Mouse (Mus musculus) heart, embryonic 12.5 days (tissue): ENCODE measurements at regions not wholly inside any gene's neighbourhood (a gene's known extent, or its start where the extent isn't known, plus 50 kb on each side); places are given as distances from the start of the nearest gene placed in this dataset.

Experiments used
- ATAC-seq: fragments of 200-750 bp; cut with Nextera tagmentation; 2 replicates; pipeline ENCODE4 v1.8.0; 2017; ENCODE audit warnings: moderate TSS enrichment, moderate library complexity; ENCODE audit not compliant: insufficient number of reproducible peaks, low FRiP score
- H3K27ac ChIP-seq: fragments of 300-500 bp; sonication (generic); 2 replicates; pipeline ENCODE4 v1.5.1; 2016; ENCODE audit warnings: mild to moderate bottlenecking, moderate library complexity; ENCODE audit not compliant: poor library complexity, severe bottlenecking
- H3K27me3 ChIP-seq: fragments of 300-500 bp; sonication (generic); replicated peaks from 2 replicates; pipeline ENCODE4 v1.6.1; 2016; ENCODE audit warnings: mild to moderate bottlenecking, moderate library complexity
- H3K36me3 ChIP-seq: fragments of 300-500 bp; sonication (generic); 2 replicates; pipeline ENCODE4 v1.6.1; 2016; ENCODE audit warnings: mild to moderate bottlenecking, moderate library complexity
- H3K4me1 ChIP-seq: fragments of 300-500 bp; sonication (generic); replicated peaks from 2 replicates; pipeline ENCODE4 v1.6.1; 2016; ENCODE audit warnings: mild to moderate bottlenecking
- H3K4me2 ChIP-seq: fragments of 300-500 bp; sonication (generic); 2 replicates; pipeline ENCODE4 v1.6.1; 2016; ENCODE audit warnings: mild to moderate bottlenecking, moderate library complexity
- H3K4me3 ChIP-seq: fragments of 300-500 bp; sonication (generic); 2 replicates; pipeline ENCODE4 v1.5.1; 2016; ENCODE audit warnings: mild to moderate bottlenecking
- H3K9ac ChIP-seq: fragments of 300-500 bp; sonication (generic); 2 replicates; pipeline ENCODE4 v1.6.1; 2016; ENCODE audit warnings: mild to moderate bottlenecking, moderate library complexity
- H3K9me3 ChIP-seq: fragments of 300-500 bp; sonication (generic); replicated peaks from 2 replicates; pipeline ENCODE4 v1.6.1; 2016; ENCODE audit warnings: mild to moderate bottlenecking, moderate library complexity
- WGBS: fragments of 180-500 bp; shearing (Covaris S2); methylation state at CpG from one replicate; pipeline ENCODE4 v1.1.7; 2016; 5-methylcytosine and 5-hydroxymethylcytosine counted together

GRCm38 (mm10) chr17:49250726-49251537 is 177.2 kb upstream of the Mocs1 start:
- Histone ChIP-seq H3K27me3 (peaks cover 14% of the 10 kb centered on the region; the same call in 1 of the 2 replicates), H3K9me3 (0 out of 2 replicates have a peak, but pooled peaks cover under 1% of the 10 kb centered on the region), H3K27ac (no peak overlapping the region), H3K4me2 (no peak overlapping the region), H3K4me3 (no peak overlapping the region), H3K4me1 (no peaks in the 10 kb centered on the region), H3K36me3 (no peaks in the 10 kb centered on the region), H3K9ac (no peak overlapping the region)
- no peak for ATAC-seq
- WGBS, result 53% methylated on average over 8 of the region's 8 CpGs

GRCm38 (mm10) chr17:49252271-49252670 is 175.9 kb upstream of the Mocs1 start:
- no peak overlapping the region for H3K27ac ChIP-seq
- H3K9me3 ChIP-seq, result no peaks in the 10 kb centered on the region
- ATAC-seq, result no peak
- 71% methylated on average over 3 of the region's 3 CpGs for WGBS
- H3K27me3 ChIP-seq, result peaks cover 14% of the 10 kb centered on the region; the same call in 1 of the 2 replicates
- H3K4me1 ChIP-seq, result no peaks in the 10 kb centered on the region
- no peaks in the 10 kb centered on the region for H3K36me3 ChIP-seq
- H3K9ac ChIP-seq, result no peak overlapping the region
- H3K4me3 ChIP-seq, result no peak overlapping the region
- no peak overlapping the region for H3K4me2 ChIP-seq

- Histone ChIP-seq H3K9me3 (peaks cover 8% of the 10 kb centered on the region; the same call in 1 of the 2 replicates), H3K27ac (no peak overlapping the region), H3K36me3 (no peaks in the 10 kb centered on the region), H3K4me3 (no peak overlapping the region), H3K27me3 (peaks cover 10% of the 10 kb centered on the region; the same call in 1 of the 2 replicates), H3K9ac (no peak overlapping the region), H3K4me1 (no peaks in the 10 kb centered on the region), H3K4me2 (no peak overlapping the region)
- ATAC-seq, result no peak
Observed at GRCm38 (mm10) chr17:49258496-49258895, 169.7 kb upstream of the Mocs1 start.

GRCm38 (mm10) chr17:49262394-49262793 is 165.8 kb upstream of the Mocs1 start:
- Histone ChIP-seq H3K4me1 (no peaks in the 10 kb centered on the region), H3K36me3 (no peaks in the 10 kb centered on the region), H3K4me3 (no peak overlapping the region), H3K27me3 (no peaks in the 10 kb centered on the region; the same call in 1 of the 2 replicates), H3K27ac (no peak overlapping the region), H3K9ac (no peak overlapping the region), H3K9me3 (peaks cover 8% of the 10 kb centered on the region; the same call in 1 of the 2 replicates), H3K4me2 (no peak overlapping the region)
- no peak for ATAC-seq
- WGBS, result 76% methylated on average over 4 of the region's 4 CpGs

- no peak overlapping the region for H3K9ac ChIP-seq
- WGBS, result 79% methylated on average over 4 of the region's 4 CpGs
- no peak for ATAC-seq
- no peaks in the 10 kb centered on the region for H3K4me1 ChIP-seq
- H3K4me2 ChIP-seq, result no peak overlapping the region
- no peak overlapping the region for H3K27ac ChIP-seq
- H3K9me3 ChIP-seq, result no peaks in the 10 kb centered on the region
- H3K27me3 ChIP-seq, result no peaks in the 10 kb centered on the region; the same call in 1 of the 2 replicates
- H3K4me3 ChIP-seq, result no peak overlapping the region
- H3K36me3 ChIP-seq, result no peaks in the 10 kb centered on the region
Observed at GRCm38 (mm10) chr17:49266343-49266742, 161.8 kb upstream of the Mocs1 start.

- no peak overlapping the region for H3K4me3 ChIP-seq
- H3K9ac ChIP-seq, result no peak overlapping the region
- WGBS, result 73% methylated on average over 7 of the region's 7 CpGs
- H3K4me1 ChIP-seq, result no peaks in the 10 kb centered on the region
- H3K9me3 ChIP-seq, result no peaks in the 10 kb centered on the region
- H3K4me2 ChIP-seq, result no peak overlapping the region
- peaks cover 5% of the 10 kb centered on the region; the same call in 1 of the 2 replicates for H3K27me3 ChIP-seq
- H3K27ac ChIP-seq, result no peak overlapping the region
- no peaks in the 10 kb centered on the region for H3K36me3 ChIP-seq
- no peak for ATAC-seq
Observed at GRCm38 (mm10) chr17:49269943-49270342, 158.2 kb upstream of the Mocs1 start.

GRCm38 (mm10) chr17:49272661-49273448 is 155.3 kb upstream of the Mocs1 start:
- Histone ChIP-seq H3K4me3 (no peak overlapping the region), H3K27me3 (peaks cover 11% of the 10 kb centered on the region), H3K4me1 (no peaks in the 10 kb centered on the region), H3K4me2 (no peak overlapping the region), H3K9me3 (no peaks in the 10 kb centered on the region), H3K36me3 (no peaks in the 10 kb centered on the region), H3K27ac (no peak overlapping the region), H3K9ac (no peak overlapping the region)
- ATAC-seq, result no peak
- 61% methylated on average over 11 of the region's 11 CpGs for WGBS

- Histone ChIP-seq H3K27me3 (peaks cover 11% of the 10 kb centered on the region), H3K27ac (no peak overlapping the region), H3K36me3 (no peaks in the 10 kb centered on the region), H3K4me3 (no peak overlapping the region), H3K4me1 (no peaks in the 10 kb centered on the region), H3K9me3 (no peaks in the 10 kb centered on the region), H3K4me2 (no peak overlapping the region), H3K9ac (no peak overlapping the region)
- ATAC-seq, result no peak
- 74% methylated on average over 3 of the region's 3 CpGs for WGBS
Observed at GRCm38 (mm10) chr17:49274936-49275335, 153.2 kb upstream of the Mocs1 start.

GRCm38 (mm10) chr17:49275421-49275820 is 152.7 kb upstream of the Mocs1 start:
- Histone ChIP-seq H3K27ac (no peak overlapping the region), H3K9ac (no peak overlapping the region), H3K4me3 (no peak overlapping the region), H3K4me2 (no peak overlapping the region), H3K27me3 (peaks cover 11% of the 10 kb centered on the region), H3K9me3 (no peaks in the 10 kb centered on the region), H3K4me1 (no peaks in the 10 kb centered on the region), H3K36me3 (no peaks in the 10 kb centered on the region)
- no peak for ATAC-seq
- 77% methylated on average over 2 of the region's 2 CpGs for WGBS

GRCm38 (mm10) chr17:49275916-49276315 is 152.2 kb upstream of the Mocs1 start:
- Histone ChIP-seq H3K36me3 (no peaks in the 10 kb centered on the region), H3K4me3 (no peak overlapping the region), H3K27ac (no peak overlapping the region), H3K9me3 (no peaks in the 10 kb centered on the region), H3K9ac (no peak overlapping the region), H3K27me3 (peaks cover 11% of the 10 kb centered on the region), H3K4me1 (no peaks in the 10 kb centered on the region), H3K4me2 (no peak overlapping the region)
- 88% methylated on average over 2 of the region's 2 CpGs for WGBS
- ATAC-seq, result no peak

- 78% methylated on average over 8 of the region's 8 CpGs for WGBS
Observed at GRCm38 (mm10) chr17:49278541-49278940, 149.6 kb upstream of the Mocs1 start.

More at GRCm38 (mm10) chr17:49278541-49278940, 149.6 kb upstream of the Mocs1 start:
- H3K4me3 ChIP-seq, result no peak overlapping the region
- H3K27ac ChIP-seq, result no peak overlapping the region
- H3K4me2 ChIP-seq, result no peak overlapping the region
- H3K36me3 ChIP-seq, result no peaks in the 10 kb centered on the region
- H3K27me3 ChIP-seq, result peaks cover 11% of the 10 kb centered on the region
- H3K4me1 ChIP-seq, result no peaks in the 10 kb centered on the region
- ATAC-seq, result no peak
- no peaks in the 10 kb centered on the region; the same call in 1 of the 2 replicates for H3K9me3 ChIP-seq
- no peak overlapping the region for H3K9ac ChIP-seq
